Comparison of ENCODE assay signal across 14 mouse cellular contexts in genomic region chr1:190948846-190949245, GRCm38 (mm10). TPM values are rescaled to one million over a fixed set of nuclear protein-coding genes. Genes with fewer than 3 reads are reported as not detected.
A peak's percentile ranks its signal among the peaks of the same experiment; 100 is the strongest.
DNase-seq lines count a peak whose midpoint lies in the region; ATAC-seq lines count a peak whose summit lies in the region.
"Had no signal": no experiment of that assay in that cellular context is flagged by ENCODE, and none has a peak within 500 bp of the region (broad histone marks: within the 10 kb centered on the region; RNA-seq: fewer than 3 reads in every experiment).

No protein-coding gene starts in this region.

- no peak for ATAC-seq in megakaryocyte, adult 5-6 weeks (ENCODE audit: poor library complexity, severe bottlenecking)
- peak; percentile 43; the same call in 1 of the 2 replicates for ATAC-seq in cerebellum, adult (ENCODE audit: insufficient number of reproducible peaks, low FRiP score, low TSS enrichment)
- ATAC-seq: Patski had no signal

- peak; percentile 67 to 73 for DNase-seq in cerebellum, postnatal 14 days
- peak; percentile 25 to 27 for DNase-seq in kidney, postnatal 36 days
- no peak for DNase-seq in urinary bladder, postnatal 25 days (ENCODE audit: low spot score)
- no peak for DNase-seq in lung, postnatal 36 days
- DNase-seq: heart, postnatal 10 days; liver; lung, embryonic 14.5 days; right cerebral cortex, postnatal 25 days had no signal

- peaks cover 60% of the 10 kb centered on the region for H3K36me3 ChIP-seq in megakaryocyte, embryonic 14.5 days (replicated peaks; ENCODE audit: low read length)

- H3K4me3 ChIP-seq in megakaryocyte, embryonic 14.5 days (replicated peaks), result peak overlapping the region; percentile 14
- H3K4me3 ChIP-seq: myocyte had no signal

- H3K9me3 ChIP-seq in megakaryocyte, embryonic 14.5 days, result no peaks in the 10 kb centered on the region

- peaks cover 17% of the 10 kb centered on the region for H3K4me1 ChIP-seq in megakaryocyte, embryonic 14.5 days

- peaks cover 14% of the 10 kb centered on the region for H3K27me3 ChIP-seq in megakaryocyte, embryonic 14.5 days (replicated peaks)
- H3K27me3 ChIP-seq: Patski had no signal

RNA-seq across cellular contexts. Expression of gene Angel2, which starts 23.9 kb away (rescaled TPM):
- 1.6 and 1.7 TPM in 2 replicates for polyA plus RNA-seq in megakaryocyte, embryonic 14.5 days (2012; ENCODE audit: insufficient read depth, low replicate concordance)
- 24.1 and 31.6 TPM in 2 replicates for total RNA-seq in megakaryocyte, adult 5-6 weeks (2015)
- 28.3 and 31.6 TPM in 2 replicates for total RNA-seq in megakaryocyte, adult 5-6 weeks (2017)

RNA-seq across cellular contexts. Expression of gene Vash2, which starts 30.2 kb away (rescaled TPM):
- 0.07 and 3.4 TPM in 2 replicates for polyA plus RNA-seq in megakaryocyte, embryonic 14.5 days (2012; ENCODE audit: insufficient read depth, low replicate concordance)
- total RNA-seq in megakaryocyte, adult 5-6 weeks (2015), result not detected in 2 replicates
- total RNA-seq in megakaryocyte, adult 5-6 weeks (2017), result 0.07 TPM in 1 of 2 replicates, not detected in the other
- total RNA-seq: megakaryocyte-erythroid progenitor cell, adult 5-6 weeks had no signal

RNA-seq across cellular contexts. Expression of gene Rps6kc1, which starts 37.3 kb away (rescaled TPM):
- polyA plus RNA-seq in megakaryocyte, embryonic 14.5 days (2012; ENCODE audit: insufficient read depth, low replicate concordance), result 2.8 and 5.9 TPM in 2 replicates
- total RNA-seq in megakaryocyte, adult 5-6 weeks (2015), result 6.8 and 7.1 TPM in 2 replicates
- total RNA-seq in megakaryocyte, adult 5-6 weeks (2017), result 10.0 and 15.6 TPM in 2 replicates

Comparison
In these comparisons a context has a peak if more than half of its experiments do, and no peak if none do; other contexts are left out.
1. DNase-seq: peak in cerebellum, postnatal 14 days (2 of 2) and kidney, postnatal 36 days (2 of 2); none in urinary bladder, postnatal 25 days (single experiment) and lung, postnatal 36 days (single experiment).